Mouse (Mus musculus): ENCODE measurements around the gene Lin7c. TPM values are rescaled to one million over a fixed set of nuclear protein-coding genes. Genes with fewer than 3 reads are reported as not detected.

Lin7c gene
- polyA plus RNA-seq, 1 experiment from 2014 or later, result 44.3 TPM

DNA sequence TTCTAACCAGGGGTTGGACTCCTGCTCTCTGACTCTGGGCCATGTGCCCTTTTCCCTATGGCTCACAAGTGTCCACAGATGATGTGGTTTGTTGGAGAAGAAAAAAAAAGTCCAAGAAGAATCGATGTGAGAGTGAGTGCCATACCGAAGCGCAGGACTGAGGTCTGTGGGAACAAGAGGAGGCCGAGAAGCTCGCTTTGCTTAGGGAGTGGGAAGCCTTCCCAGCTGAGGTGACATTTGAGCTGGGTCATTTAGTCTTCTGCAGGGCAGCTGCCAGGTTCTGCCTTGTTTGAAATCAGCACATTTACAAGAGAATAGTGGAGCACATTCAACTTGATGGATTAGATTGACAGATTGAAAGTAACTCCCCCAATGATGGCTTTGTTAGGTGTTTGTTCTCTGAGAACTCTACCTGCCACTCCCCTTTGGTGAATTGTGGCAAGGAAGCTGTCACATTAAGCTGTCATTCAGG is 51.4 kb downstream of the Lin7c start:
- H3K9me3 ChIP-seq (ENCODE audit: control insufficient read depth, low read length), result no peaks in the 10 kb centered on the region
- 62% methylated on average over 5 of the region's 5 CpGs for WGBS
- H3K4me1 ChIP-seq (ENCODE audit: control insufficient read depth in 2 of 2, insufficient read depth in 2 of 2, low read length in 2 of 2), result peaks cover 6 to 33% of the 10 kb centered on the region in 2 experiments
- no peak overlapping the region for H3K9ac ChIP-seq (ENCODE audit: low read length)
- ATAC-seq (ENCODE audit: insufficient number of reproducible peaks, insufficient read depth, low FRiP score, low read depth), result no peak
- no peak overlapping the region for H3K4me3 ChIP-seq (ENCODE audit: control insufficient read depth in 1 of 2, insufficient read depth in 1 of 2, low read depth in 1 of 2, low read length in 2 of 2)
- no peaks in the 10 kb centered on the region for H3K27me3 ChIP-seq (ENCODE audit: control insufficient read depth, insufficient read depth, low read length)
- no peaks in the 10 kb centered on the region for H3K36me3 ChIP-seq (ENCODE audit: control insufficient read depth, insufficient read depth, low read length)
- no peak overlapping the region for H3K4me2 ChIP-seq (ENCODE audit: low read length)
- H3K27ac ChIP-seq (replicated peaks in 1 of 2; ENCODE audit: control insufficient read depth in 1 of 2, insufficient read depth in 1 of 2, low read depth in 2 of 2, low read length in 2 of 2), result no peak overlapping the region

- no peak overlapping the region for H3K9ac ChIP-seq (ENCODE audit: low read length)
- no peak overlapping the region for H3K4me2 ChIP-seq (ENCODE audit: low read length)
- no peaks in the 10 kb centered on the region for H3K36me3 ChIP-seq (ENCODE audit: control insufficient read depth, insufficient read depth, low read length)
- H3K4me1 ChIP-seq (ENCODE audit: control insufficient read depth in 2 of 2, insufficient read depth in 2 of 2, low read length in 2 of 2), result peaks cover 6 to 31% of the 10 kb centered on the region in 2 experiments
- 91% methylated on average over 8 of the region's 8 CpGs for WGBS
- H3K9me3 ChIP-seq (ENCODE audit: control insufficient read depth, low read length), result no peaks in the 10 kb centered on the region
- H3K27ac ChIP-seq (replicated peaks in 1 of 2; ENCODE audit: control insufficient read depth in 1 of 2, insufficient read depth in 1 of 2, low read depth in 2 of 2, low read length in 2 of 2), result no peak overlapping the region
- no peak overlapping the region for H3K4me3 ChIP-seq (ENCODE audit: control insufficient read depth in 1 of 2, insufficient read depth in 1 of 2, low read depth in 1 of 2, low read length in 2 of 2)
- H3K27me3 ChIP-seq (ENCODE audit: control insufficient read depth, insufficient read depth, low read length), result no peaks in the 10 kb centered on the region
- ATAC-seq (ENCODE audit: insufficient number of reproducible peaks, insufficient read depth, low FRiP score, low read depth), result no peak
Observed at GRCm38 (mm10) chr2:109942810-109943570, 52.3 kb downstream of the Lin7c start.

DNA sequence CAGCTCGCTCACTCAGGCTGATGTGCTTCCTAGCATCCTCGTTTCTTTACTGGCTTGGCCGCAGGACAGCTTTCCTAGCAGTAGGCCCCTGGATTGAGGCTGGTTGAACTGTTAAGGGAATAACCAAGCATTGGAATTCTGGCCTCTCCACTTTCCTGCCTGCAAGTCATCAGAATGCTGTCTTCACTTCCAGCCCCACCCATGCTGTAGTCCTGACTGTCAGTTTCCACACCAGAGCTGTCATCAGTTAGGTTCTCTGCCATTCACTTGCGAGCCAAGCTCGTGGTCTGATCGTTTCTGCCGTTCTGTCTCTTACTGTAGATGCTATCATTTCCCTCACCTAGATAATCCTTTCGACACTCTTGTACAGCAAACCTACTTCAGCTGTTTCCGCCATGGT is 54.3 kb downstream of the Lin7c start:
- ATAC-seq (ENCODE audit: insufficient number of reproducible peaks, insufficient read depth, low FRiP score, low read depth), result peak; percentile 92
- H3K9ac ChIP-seq (ENCODE audit: low read length), result no peak overlapping the region
- H3K27ac ChIP-seq (replicated peaks in 1 of 2; ENCODE audit: control insufficient read depth in 1 of 2, insufficient read depth in 1 of 2, low read depth in 2 of 2, low read length in 2 of 2), result peak overlapping the region; percentile 73 to 84
- H3K27me3 ChIP-seq (ENCODE audit: control insufficient read depth, insufficient read depth, low read length), result no peaks in the 10 kb centered on the region
- H3K9me3 ChIP-seq (ENCODE audit: control insufficient read depth, low read length), result no peaks in the 10 kb centered on the region
- H3K4me3 ChIP-seq (ENCODE audit: control insufficient read depth in 1 of 2, insufficient read depth in 1 of 2, low read depth in 1 of 2, low read length in 2 of 2), result no peak overlapping the region
- peaks cover 8 to 35% of the 10 kb centered on the region in 2 experiments for H3K4me1 ChIP-seq (ENCODE audit: control insufficient read depth in 2 of 2, insufficient read depth in 2 of 2, low read length in 2 of 2)
- H3K4me2 ChIP-seq (ENCODE audit: low read length), result peak overlapping the region; percentile 42
- no peaks in the 10 kb centered on the region for H3K36me3 ChIP-seq (ENCODE audit: control insufficient read depth, insufficient read depth, low read length)
- WGBS, result 11% methylated on average over 9 of the region's 9 CpGs

DNA sequence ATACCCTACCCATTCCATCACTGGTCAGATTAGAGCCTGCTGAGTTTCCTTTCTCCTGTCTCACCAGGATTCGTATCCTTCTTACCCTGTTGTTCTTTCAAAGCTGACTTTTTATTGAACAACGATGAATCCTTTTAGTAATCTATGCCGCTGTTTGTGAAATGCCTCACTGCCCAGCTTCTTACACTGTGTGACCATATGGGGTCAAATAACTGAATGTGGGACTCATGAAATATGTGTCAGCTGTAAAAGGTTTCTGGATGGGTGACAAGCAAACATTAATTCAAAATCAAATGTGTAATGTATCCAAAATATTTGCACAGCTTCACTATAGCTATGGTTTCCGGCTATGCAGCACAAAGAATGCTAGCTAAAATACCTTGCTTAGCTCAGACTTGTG is 54.9 kb downstream of the Lin7c start:
- Histone ChIP-seq H3K4me2 (ENCODE audit: low read length) (peak overlapping the region; percentile 42), H3K36me3 (ENCODE audit: control insufficient read depth, insufficient read depth, low read length) (no peaks in the 10 kb centered on the region), H3K27me3 (ENCODE audit: control insufficient read depth, insufficient read depth, low read length) (no peaks in the 10 kb centered on the region), H3K9me3 (ENCODE audit: control insufficient read depth, low read length) (no peaks in the 10 kb centered on the region), H3K4me1 (ENCODE audit: control insufficient read depth in 2 of 2, insufficient read depth in 2 of 2, low read length in 2 of 2) (peaks cover 8 to 40% of the 10 kb centered on the region in 2 experiments), H3K27ac (replicated peaks in 1 of 2; ENCODE audit: control insufficient read depth in 1 of 2, insufficient read depth in 1 of 2, low read depth in 2 of 2, low read length in 2 of 2) (peak overlapping the region; percentile 46 to 73; a peak in 3 of 4 replicates), H3K9ac (ENCODE audit: low read length) (no peak overlapping the region), H3K4me3 (ENCODE audit: control insufficient read depth in 1 of 2, insufficient read depth in 1 of 2, low read depth in 1 of 2, low read length in 2 of 2) (no peak overlapping the region)
- ATAC-seq (ENCODE audit: insufficient number of reproducible peaks, insufficient read depth, low FRiP score, low read depth), result 0 out of 2 replicates have a peak, but pooled peaks have one; percentile 6
- 64% methylated on average over 4 of the region's 4 CpGs for WGBS

DNA sequence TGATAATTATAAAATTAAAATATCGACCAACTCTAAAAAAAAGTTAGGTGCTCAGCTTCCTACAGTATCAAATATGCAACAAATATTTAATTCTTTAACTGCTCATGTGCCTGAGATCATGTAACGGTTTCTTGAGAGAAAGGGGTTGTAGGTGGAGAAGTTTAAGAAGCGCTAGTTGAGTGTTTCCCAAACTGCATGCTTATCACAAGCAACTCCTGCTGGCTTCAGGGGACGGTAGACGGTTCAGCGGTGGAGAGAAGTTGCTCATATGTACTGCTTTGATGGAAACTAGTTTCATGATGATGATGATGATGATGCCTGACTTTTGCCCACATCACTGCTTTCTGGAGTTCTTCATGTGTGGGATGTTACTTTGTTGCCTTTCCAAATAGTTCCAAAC is 55.8 kb downstream of the Lin7c start:
- Histone ChIP-seq H3K27ac (replicated peaks in 1 of 2; ENCODE audit: control insufficient read depth in 1 of 2, insufficient read depth in 1 of 2, low read depth in 2 of 2, low read length in 2 of 2) (no peak overlapping the region), H3K4me3 (ENCODE audit: control insufficient read depth in 1 of 2, insufficient read depth in 1 of 2, low read depth in 1 of 2, low read length in 2 of 2) (no peak overlapping the region), H3K27me3 (ENCODE audit: control insufficient read depth, insufficient read depth, low read length) (no peaks in the 10 kb centered on the region), H3K4me1 (ENCODE audit: control insufficient read depth in 2 of 2, insufficient read depth in 2 of 2, low read length in 2 of 2) (peaks cover 12 to 49% of the 10 kb centered on the region in 2 experiments), H3K9ac (ENCODE audit: low read length) (no peak overlapping the region), H3K9me3 (ENCODE audit: control insufficient read depth, low read length) (no peaks in the 10 kb centered on the region), H3K36me3 (ENCODE audit: control insufficient read depth, insufficient read depth, low read length) (no peaks in the 10 kb centered on the region), H3K4me2 (ENCODE audit: low read length) (no peak overlapping the region)
- 75% methylated on average over 6 of the region's 6 CpGs for WGBS
- ATAC-seq (ENCODE audit: insufficient number of reproducible peaks, insufficient read depth, low FRiP score, low read depth), result no peak

DNA sequence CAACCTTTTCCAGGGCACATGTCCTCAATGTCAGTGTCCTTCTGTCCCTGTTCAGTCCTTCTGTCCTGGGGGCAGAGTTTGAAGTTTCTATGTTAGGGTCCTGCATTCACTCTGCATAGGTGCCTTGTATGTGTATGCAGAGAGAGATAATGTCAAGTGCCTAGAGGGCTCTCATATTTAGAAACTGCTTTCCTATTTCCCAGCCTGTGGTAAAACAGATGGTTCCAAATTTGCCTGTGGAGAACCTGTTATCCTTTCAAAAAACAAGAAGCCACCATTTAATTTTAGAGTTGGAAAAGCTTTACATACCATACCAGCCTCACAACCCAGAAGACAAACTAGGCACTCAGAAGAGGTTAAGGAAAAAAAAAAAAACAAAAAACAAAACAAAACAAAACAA is 58.9 kb downstream of the Lin7c start:
- Histone ChIP-seq H3K4me2 (ENCODE audit: low read length) (no peak overlapping the region), H3K9me3 (ENCODE audit: control insufficient read depth, low read length) (no peaks in the 10 kb centered on the region), H3K36me3 (ENCODE audit: control insufficient read depth, insufficient read depth, low read length) (no peaks in the 10 kb centered on the region), H3K27me3 (ENCODE audit: control insufficient read depth, insufficient read depth, low read length) (no peaks in the 10 kb centered on the region), H3K4me1 (ENCODE audit: control insufficient read depth in 2 of 2, insufficient read depth in 2 of 2, low read length in 2 of 2) (peaks cover 17 to 51% of the 10 kb centered on the region in 2 experiments), H3K4me3 (ENCODE audit: control insufficient read depth in 1 of 2, insufficient read depth in 1 of 2, low read depth in 1 of 2, low read length in 2 of 2) (no peak overlapping the region), H3K9ac (ENCODE audit: low read length) (no peak overlapping the region), H3K27ac (replicated peaks in 1 of 2; ENCODE audit: control insufficient read depth in 1 of 2, insufficient read depth in 1 of 2, low read depth in 2 of 2, low read length in 2 of 2) (no peak overlapping the region)
- no peak for ATAC-seq (ENCODE audit: insufficient number of reproducible peaks, insufficient read depth, low FRiP score, low read depth)

DNA sequence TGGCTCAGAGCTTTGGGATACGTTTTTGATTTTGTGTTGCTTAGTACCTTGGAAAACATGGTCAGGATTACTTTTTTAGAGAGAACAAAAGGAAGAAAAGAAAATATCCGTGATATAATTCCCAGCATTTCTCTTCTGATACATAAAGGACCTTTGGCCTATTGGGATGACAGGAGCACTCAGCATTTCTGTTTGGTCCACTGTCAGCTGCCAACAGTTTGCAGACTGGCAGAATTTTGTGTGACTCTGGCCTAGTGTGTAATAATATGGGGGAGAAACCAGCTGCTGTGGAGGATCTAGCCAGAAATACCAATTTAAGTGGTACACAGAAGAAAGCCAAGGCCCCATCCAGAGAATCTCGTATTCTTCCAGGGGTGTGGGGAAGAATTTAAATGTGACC is 59.7 kb downstream of the Lin7c start:
- H3K9ac ChIP-seq (ENCODE audit: low read length), result no peak overlapping the region
- no peak overlapping the region for H3K4me2 ChIP-seq (ENCODE audit: low read length)
- no peaks in the 10 kb centered on the region for H3K27me3 ChIP-seq (ENCODE audit: control insufficient read depth, insufficient read depth, low read length)
- no peak overlapping the region for H3K4me3 ChIP-seq (ENCODE audit: control insufficient read depth in 1 of 2, insufficient read depth in 1 of 2, low read depth in 1 of 2, low read length in 2 of 2)
- H3K36me3 ChIP-seq (ENCODE audit: control insufficient read depth, insufficient read depth, low read length), result no peaks in the 10 kb centered on the region
- H3K9me3 ChIP-seq (ENCODE audit: control insufficient read depth, low read length), result no peaks in the 10 kb centered on the region
- no peak overlapping the region for H3K27ac ChIP-seq (replicated peaks in 1 of 2; ENCODE audit: control insufficient read depth in 1 of 2, insufficient read depth in 1 of 2, low read depth in 2 of 2, low read length in 2 of 2)
- WGBS, result 58% methylated on average over 3 of the region's 3 CpGs
- no peak for ATAC-seq (ENCODE audit: insufficient number of reproducible peaks, insufficient read depth, low FRiP score, low read depth)
- H3K4me1 ChIP-seq (ENCODE audit: control insufficient read depth in 2 of 2, insufficient read depth in 2 of 2, low read length in 2 of 2), result peaks cover 20 to 53% of the 10 kb centered on the region in 2 experiments

Data from heart, embryonic 14.5 days (tissue).